Mouse (Mus musculus): ENCODE data around the gene Bex6.
"Not testable (repeated sequence)": the region's sequence is repeated elsewhere in the genome, so short reads cannot be mapped to it uniquely, and the experiment has no call there.

Gene Bex6

DNA sequence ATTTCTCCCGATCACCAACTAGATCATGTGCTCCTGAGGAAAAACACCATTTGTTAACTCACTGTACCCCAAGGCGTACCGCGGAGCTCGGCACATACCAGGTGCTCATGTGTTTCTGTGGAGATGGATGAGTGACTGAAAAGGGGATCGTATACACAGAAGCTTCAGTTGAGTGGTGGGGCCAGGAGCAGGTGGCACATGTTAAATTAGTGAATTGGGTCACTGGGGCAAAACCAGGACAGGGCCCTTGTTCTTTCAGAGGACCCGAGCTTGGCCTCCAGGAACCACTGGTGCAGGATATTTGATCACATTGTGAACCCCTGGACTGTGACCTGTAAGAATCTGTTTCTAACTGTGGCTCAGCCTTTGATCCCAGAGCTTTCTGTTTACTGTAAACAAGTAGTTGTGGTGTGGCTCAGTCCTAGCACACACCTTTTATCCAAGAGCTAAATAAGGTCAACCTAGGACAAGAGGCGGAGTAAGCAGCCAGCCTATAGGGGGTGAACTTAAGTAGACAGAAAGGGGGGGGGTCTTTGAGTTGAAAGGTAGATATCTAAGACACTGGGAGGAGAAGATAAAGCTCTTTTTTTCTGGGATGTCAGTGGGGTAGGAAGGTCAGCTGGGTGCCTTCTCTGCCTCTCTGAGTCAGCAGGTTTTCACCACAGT is 5.2 kb upstream of the Bex6 start:
- DNase-seq, result no peak

- no peak for DNase-seq
These were observed 4.6 kb upstream of the Bex6 start for GRCm38 (mm10) chr16:32175029-32175428.

- DNase-seq, result peak; percentile 28
These were observed 2.5 kb upstream of the Bex6 start for GRCm38 (mm10) chr16:32176896-32177686.

DNA sequence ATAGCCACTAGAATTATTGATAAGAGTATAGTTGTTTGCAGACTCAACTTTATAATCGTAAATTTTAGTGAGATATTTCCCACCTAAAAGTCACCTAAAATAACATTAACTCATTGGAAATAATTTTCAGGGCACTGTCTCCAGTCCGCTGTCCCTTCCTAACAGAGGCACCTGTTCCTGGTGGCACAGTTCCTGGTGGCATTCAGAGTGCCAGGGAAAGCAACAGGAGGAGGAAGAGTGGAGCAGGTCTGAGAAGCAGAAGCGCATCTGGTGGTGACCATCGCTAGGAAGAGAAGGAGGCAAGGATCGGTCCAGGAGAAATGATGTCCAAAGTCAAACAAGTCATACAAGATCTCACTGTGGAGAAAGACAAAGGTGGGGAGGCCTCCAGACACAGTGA is 6.4 kb downstream of the Bex6 start:
- no peak for DNase-seq

DNA sequence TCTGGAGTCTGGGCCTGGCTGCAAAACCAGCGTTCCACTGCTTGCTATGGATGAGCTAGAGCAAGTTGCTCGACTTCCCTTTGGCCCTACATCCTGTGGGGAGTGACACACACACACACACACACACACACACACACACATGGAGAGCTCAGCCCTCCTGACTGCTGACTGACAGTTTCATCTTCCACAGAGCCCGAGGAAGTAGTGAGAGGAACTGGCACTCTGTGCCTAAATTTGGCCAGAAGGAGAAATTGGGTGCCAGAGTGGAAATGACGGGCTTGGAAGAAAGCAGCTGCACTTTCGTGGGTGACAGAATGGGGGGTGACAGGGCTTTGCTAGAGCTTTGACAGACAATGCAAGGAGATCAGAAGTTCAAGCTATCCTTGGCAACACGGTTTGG is 9.5 kb downstream of the Bex6 start:
- peak; percentile 54 for DNase-seq

DNA sequence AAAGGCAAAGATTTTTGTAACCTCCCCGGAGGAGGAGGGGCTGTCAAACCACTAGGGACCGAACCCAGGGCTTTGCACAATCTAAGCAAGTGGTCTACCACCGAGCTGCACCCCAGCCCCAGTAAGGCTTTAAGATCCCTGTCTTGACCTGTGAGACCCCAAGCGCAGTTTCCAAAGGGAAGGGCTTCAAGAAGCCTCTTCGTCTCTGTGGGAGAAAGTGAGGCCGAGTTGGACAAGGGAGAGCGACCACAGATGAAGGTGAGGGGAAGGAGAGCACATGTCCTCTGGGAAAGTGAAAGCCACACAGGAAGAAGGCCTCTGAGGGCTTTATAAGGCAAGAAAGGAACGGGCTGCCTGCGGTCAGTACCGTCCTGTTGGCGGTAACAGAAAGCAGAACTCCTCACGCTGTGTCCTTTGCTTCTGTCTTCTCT is 10.4 kb downstream of the Bex6 start:
- peak; percentile 30 for DNase-seq

- peak; percentile 49 for DNase-seq
These were observed 20.8 kb downstream of the Bex6 start for GRCm38 (mm10) chr16:32200256-32201003.

- no peak for DNase-seq
These were observed 21.3 kb downstream of the Bex6 start for GRCm38 (mm10) chr16:32201004-32201325.

- DNase-seq, result peak; percentile 81
These were observed 23.1 kb downstream of the Bex6 start for GRCm38 (mm10) chr16:32202681-32203080.

DNA sequence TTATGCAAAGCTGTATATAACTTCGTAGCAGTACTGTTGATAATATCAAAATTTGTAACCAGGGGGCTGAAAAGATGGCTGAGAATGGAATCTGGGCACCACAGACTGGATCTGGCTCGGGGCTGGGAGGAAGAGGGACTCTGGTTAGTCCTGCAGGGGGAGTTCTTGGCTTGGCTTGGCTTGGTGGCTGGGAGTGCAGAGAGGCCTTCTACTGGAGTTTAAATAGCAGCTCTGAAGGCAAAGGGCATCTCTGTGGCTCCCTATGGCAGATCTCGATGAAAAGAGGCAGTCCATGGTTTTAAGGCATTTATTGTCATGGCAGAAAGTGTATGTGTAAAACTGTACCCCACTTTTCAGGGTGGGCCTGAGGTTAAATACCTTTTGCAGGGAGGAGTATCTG is 25.3 kb downstream of the Bex6 start:
- peak; percentile 31 for DNase-seq

DNA sequence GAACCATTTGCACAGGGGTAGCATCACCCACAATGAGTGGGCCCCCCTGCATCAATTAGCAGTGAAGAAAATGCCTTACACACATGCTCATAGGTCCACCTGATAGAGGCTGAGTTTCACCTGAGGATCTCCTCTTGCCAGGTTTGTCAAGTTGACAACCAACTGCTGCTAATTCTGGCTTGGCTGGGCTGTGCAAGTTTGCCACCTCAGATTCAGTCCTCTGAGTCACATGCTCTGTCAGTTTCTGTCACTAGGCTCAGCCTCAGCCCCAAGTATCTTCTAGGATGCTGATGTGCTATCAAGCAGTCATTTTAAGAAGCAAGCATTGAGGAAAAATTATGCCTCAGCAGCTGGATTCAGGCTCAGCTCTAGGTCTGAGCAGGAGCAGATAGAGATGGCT is 34.5 kb downstream of the Bex6 start:
- no peak for DNase-seq

GRCm38 (mm10) chr16:32214804-32215576 is 35.4 kb downstream of the Bex6 start:
- DNase-seq, result no peak

GRCm38 (mm10) chr16:32221803-32222202 is 42.2 kb downstream of the Bex6 start:
- DNase-seq, result no peak

DNA sequence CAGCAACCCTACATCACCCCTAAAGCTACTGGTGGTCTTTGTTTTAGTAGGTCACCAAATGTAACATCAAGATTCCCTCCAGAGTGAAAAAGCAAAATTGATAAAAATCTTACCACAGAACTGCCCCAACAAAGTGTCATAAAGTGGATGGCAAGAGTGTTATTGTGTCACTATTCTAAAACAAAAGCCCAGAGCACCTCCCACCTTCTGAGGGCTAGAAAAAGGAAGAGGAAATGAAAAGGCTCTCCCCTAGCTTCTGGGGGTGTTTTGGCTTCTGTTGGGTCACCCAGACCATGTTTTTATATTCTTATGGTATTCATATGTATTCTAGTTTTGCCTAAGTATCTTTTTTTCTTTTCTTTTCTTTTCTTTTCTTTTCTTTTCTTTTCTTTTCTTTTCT is 42.8 kb downstream of the Bex6 start:
- no peak for DNase-seq

DNA sequence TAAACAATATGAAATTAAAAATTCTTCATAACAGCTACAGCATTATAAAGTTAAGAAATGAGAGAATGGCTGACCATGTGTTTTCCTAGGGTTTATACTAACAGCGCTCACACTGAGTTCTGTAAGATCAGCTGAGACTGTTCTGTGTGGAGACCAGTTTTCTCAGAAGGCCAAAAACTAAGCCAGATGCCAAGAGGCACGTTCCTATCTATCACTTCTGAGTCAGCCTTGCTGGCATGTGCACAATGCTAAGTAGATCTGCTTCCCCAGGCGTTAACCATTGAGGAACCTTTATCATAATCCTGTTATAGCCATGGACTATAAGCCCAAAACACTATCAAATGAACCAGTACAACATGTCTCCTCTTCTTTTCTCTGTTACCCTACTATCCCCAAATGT is 52.4 kb downstream of the Bex6 start:
- not testable (repeated sequence) for DNase-seq

Data from lung, postnatal 14 days (tissue).